Mouse (Mus musculus) induced T-regulatory cell, adult 2 months (primary cell): ENCODE results near the gene Hipk2.

ENCODE experiments used
- DNase-seq: peaks from one replicate; pipeline ENCODE4 v3.0.0-alpha.2; 2012; ENCODE audit warnings: low read depth

Gene Hipk2

DNA sequence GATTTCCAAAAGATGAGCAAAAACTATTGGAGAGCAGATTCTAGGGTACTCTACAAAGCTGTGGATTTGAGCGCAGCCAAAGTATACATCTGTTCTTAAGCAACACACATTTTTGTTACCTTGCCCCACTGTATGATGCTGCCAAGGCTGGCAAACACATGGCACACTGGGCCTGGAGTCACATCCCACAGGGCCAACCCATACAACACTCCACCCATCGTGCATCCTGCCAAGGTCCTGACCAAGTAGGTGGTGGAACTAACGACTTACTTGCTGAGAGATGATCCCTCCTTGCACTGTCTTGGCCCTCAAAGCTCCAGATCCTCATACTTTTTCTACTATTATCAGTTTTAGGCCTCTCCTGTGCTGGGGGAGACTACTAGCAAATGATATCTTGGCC is 83.0 kb downstream of the Hipk2 start:
- DNase-seq = no peak

DNA sequence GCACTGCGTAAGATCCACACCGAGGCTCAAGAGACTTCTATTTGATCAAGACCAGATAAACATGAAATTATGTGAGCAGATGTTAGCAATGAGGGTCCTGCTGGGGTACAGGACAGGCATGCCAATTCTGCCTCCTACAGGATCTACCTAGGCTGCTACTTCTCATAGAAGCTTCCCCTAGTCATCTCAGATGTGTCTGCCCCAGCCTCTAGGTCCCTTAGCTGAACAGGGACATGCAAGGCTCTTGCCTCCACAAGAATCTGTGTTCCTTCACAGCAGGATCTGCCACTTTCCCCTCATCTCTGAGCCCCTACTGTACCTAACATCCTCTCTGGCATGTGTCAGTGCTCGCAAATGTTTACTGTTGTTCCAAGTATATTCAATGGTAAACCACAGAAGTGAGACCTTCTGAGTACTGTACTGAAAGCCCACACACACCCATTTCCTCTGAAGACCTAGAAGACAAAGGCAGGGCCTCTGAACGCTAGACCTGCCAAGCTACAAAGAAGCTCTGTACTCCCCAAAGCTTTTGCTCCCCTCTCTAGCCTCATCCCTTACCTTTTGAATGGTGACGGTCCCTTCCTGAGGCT is 86.6 kb downstream of the Hipk2 start:
- peak; percentile 80 for DNase-seq

- DNase-seq = no peak
Measured at GRCm38 (mm10) chr6:38787811-38788509, 88.0 kb downstream of the Hipk2 start.

DNA sequence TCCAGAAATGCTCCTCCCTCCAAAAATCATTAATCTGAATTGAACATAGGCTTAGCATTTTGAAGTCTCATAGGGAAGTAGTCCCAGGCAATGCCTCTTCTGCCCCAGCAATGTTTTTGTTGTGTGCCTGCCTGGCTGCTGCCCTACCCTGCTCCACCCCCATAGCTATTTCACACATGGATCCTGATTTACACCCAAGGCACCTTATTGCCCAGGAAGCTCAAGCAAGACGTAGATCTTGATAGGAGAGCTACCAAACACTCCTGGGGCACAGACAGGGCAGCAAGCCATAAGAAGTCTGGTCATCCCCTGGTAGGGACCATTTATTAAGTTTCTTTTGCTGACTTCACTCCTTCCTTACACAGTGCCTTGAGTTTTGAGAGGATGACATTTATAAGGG is 88.8 kb downstream of the Hipk2 start:
- DNase-seq = no peak

- no peak for DNase-seq
Measured at GRCm38 (mm10) chr6:38785747-38786146, 90.2 kb downstream of the Hipk2 start.

GRCm38 (mm10) chr6:38779411-38779810 is 96.6 kb downstream of the Hipk2 start:
- DNase-seq = no peak

DNA sequence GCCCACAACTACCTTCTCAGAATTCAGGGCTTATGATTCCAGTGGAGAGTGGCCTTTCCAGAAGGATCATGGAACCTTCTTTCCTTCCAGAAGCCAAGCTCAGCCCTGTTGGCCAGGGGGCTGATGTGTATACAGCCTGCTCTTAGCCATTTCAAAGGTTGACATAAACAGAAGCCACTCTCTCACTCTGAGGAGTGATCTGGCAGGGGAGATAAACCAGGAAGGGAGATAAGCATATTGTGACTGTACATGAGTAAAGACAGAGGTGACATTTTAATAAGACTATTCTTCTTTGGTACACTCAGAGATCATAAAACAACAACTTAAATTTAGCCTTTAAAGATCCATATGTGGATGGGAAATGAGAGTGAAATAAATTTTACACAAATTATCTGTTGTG is 97.1 kb downstream of the Hipk2 start:
- no peak for DNase-seq

- DNase-seq = no peak
Measured at GRCm38 (mm10) chr6:38776000-38776584, 99.9 kb downstream of the Hipk2 start.

DNA sequence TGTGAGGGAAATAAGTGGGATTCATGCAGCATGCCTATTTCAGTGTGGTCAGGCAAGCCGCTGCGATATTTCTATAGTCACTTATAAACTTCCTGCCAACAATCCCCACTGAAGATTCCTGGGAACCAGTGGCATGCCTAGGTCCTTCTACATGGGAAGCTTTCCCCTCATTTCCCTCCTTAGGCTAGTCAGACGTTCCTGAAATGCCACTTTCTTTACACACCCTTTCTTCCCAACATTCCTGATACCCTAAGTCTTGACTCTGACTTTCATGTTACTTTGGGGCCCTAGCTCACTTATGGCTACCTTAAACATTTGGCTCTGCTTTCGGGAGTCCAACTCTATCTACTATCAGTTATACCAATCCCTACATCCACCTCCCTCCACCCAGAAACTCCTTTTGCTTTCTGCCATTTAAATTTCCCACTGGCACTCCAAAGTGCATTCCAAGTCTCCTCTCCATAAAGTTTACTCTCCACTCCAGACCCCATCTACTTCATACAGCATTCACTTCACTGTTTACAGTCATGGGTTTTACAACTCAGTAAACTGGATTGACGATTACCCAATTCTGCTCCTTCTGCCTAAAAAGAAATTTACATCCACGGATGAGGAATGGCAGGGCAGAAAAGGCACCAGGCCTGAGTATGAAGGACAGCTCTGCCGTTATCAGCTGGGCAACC is 103.0 kb downstream of the Hipk2 start:
- no peak for DNase-seq

DNA sequence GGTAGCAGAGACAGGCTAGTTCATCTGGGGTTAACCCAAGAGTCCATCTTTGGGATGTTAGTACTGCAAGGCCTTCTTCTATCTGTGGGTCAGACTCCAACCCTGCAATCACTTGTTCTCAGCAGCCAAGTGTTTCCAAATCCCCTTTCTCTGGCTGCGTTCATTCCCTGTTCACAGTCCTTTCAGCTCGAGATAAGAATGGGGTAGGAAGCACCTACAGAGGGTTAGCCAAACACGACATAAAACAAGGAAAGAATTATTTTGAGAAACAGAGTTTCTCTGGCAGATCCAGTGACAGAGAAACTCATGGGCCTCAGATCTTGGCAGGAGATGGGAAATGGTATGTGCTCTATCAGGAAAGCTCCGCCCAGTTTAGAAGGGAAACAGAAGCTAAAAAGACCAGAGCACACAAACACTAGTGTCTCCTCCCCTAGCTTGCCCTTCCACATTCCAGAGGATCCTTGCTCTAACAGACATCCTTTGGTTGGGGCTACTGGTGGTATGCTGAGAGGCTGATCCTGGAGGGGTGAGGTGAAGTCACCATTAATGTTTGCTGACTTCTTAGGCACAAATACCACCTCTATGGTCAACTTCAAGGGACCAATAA is 104.8 kb downstream of the Hipk2 start:
- DNase-seq = no peak

DNA sequence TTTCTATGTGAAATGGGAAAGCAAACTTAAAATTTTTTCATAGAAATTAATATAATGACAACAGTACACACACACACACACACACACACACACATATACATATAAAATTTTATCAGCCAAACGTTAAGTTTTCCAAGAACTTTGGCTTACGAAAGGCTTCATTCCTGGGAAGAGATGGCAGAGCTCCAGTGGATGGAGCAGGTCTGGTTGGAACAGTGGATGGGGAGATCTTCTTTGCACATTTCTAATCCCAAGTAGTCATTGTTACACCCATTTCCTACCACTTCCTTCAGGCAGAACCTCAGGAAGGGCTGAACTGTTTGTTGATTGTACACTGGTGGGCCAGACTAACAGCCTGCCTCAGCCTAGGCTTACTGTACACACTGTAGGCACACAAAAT is 106.3 kb downstream of the Hipk2 start:
- no peak for DNase-seq

- DNase-seq = no peak
Measured at GRCm38 (mm10) chr6:38762588-38763265, 113.2 kb downstream of the Hipk2 start.

- DNase-seq = no peak
Measured at GRCm38 (mm10) chr6:38762006-38762405, 114.0 kb downstream of the Hipk2 start.

DNA sequence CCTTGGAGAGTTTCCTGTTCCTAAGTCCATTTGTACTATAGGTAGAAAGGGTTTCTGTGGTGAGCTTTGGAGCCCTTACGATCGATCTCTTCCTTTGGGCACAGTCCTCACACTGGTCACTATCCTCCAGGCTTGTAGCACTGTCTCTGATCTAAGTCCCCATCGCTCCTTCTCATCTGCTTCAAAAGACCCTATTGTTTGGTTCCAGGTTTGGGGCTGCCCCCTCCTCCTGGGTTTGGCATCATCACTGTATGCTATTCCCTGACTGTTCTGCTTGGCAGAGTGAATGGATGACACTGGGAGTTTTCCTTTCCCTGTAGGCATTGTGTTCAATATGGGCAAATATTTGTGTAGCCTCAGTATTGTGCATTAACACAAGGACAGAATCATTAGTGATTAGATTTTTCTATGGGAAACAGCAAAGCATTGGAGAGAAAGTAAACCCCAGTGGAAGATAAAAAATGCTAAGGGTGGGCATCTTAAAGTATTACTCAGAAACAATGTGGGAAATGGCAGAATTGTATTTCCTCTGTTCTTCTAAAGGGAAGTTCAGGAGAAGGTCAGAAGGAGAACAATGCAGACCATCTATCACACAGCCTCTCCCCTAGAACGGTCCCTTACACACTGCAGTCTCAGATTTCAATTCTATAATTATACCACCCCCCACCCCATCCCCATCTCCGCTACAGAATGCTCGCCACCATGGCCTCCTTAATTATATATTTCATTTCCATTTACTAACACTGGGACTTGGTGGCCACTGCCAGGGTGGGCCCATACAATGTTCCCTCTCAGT is 114.9 kb downstream of the Hipk2 start:
- DNase-seq = no peak

- peak; percentile 18 for DNase-seq
Measured at GRCm38 (mm10) chr6:38759922-38760620, 115.9 kb downstream of the Hipk2 start.

DNA sequence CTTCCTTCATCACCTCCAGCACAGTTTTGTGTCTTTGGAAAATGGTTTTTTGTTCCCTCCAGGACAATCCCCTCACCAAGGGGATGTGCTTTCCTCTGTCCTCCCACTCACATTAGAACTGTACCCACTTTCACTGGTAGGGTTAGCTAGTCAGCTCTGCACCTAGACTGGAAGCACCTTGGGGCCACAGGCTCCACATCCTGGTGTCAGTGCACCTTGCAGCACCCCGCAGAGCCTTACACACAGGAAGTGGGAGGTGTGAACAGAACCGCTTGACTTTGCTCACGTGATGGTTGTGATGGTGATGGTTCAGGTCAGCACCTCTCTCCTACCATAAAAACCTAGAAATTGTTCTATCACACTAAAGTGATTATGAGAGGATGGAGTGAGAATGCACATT is 116.8 kb downstream of the Hipk2 start:
- peak; percentile 74 for DNase-seq

DNA sequence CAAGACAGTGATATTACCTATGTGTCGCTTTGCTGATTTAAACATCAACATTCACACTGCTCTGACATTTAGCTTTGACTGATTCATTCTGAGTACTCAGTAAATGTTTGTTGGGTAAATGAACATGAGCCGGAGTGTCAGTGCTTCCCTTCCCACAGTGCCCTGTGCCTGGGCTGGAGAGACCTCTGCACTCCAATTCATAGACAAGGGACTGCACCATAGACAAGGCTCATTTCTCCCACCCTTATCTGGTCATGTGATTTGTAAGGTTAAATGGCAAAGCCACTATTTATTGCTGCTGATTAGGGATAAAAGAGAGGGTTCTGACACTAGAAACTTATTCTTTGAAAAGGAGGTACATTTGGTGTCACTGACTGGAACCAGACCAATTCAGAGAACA is 118.4 kb downstream of the Hipk2 start:
- DNase-seq = no peak

DNA sequence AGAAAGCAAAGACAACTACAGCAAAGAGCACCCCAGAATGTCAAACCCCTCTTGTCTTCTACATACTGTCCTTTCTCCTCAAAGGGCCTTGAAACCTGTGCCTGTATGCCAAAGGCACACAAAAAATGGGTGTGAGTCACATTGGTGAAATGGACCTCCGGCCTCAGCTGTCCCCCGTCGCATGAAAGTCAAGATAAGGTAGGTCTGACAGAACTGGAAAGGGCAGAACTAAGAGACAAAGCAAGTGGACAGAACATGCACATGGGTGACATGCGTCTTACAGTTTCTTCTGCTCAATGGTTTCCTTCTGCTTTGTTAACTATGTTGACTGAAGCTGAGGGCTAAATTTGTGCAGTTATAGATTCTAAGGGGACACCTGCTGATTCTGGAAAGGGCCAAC is 119.0 kb downstream of the Hipk2 start:
- no peak for DNase-seq

GRCm38 (mm10) chr6:38755961-38756360 is 120.0 kb downstream of the Hipk2 start:
- no peak for DNase-seq

- DNase-seq = no peak
Measured at GRCm38 (mm10) chr6:38755188-38755587, 120.8 kb downstream of the Hipk2 start.

GRCm38 (mm10) chr6:38753729-38754128 is 122.2 kb downstream of the Hipk2 start:
- DNase-seq = no peak
